Mouse (Mus musculus): Measurements from ENCODE around the gene Phf10.

DNA sequence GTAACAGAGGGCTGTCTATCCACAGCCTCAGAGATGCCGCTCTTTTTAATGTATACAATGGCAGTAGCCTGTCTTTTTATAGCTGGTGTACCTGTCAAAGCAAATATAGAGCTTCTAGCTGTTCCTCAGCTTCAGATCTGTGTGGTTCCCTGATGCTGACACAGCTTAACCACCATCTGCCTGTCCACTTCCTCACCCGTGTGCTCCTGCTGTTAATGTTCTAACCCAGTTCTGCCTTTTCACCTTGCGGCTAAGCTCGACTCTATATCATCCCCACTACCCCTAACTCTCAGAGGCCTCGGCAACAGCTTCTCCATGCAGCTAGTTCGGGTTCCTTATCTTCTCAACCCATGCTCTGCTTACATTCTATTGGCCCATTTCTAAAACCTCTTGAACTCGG lies 30.4 kb downstream of the Phf10 start:
- TF ChIP-seq POLR2A (IDR thresholded peaks at IDR 0.05; ENCODE audit: borderline replicate concordance, control insufficient read depth, low read depth, low read length) (no peak), CTCF (IDR thresholded peaks at IDR 0.05; ENCODE audit: control insufficient read depth, insufficient read depth, low read length) (no peak)
